Mouse (Mus musculus): Measurements from ENCODE around the gene 5730596B20Rik. TPM values are rescaled to one million over a fixed set of nuclear protein-coding genes. Genes with fewer than 3 reads are reported as not detected.

Gene 5730596B20Rik
- polyA plus RNA-seq, 1 experiment from 2014 or later: 0.35 TPM

DNA sequence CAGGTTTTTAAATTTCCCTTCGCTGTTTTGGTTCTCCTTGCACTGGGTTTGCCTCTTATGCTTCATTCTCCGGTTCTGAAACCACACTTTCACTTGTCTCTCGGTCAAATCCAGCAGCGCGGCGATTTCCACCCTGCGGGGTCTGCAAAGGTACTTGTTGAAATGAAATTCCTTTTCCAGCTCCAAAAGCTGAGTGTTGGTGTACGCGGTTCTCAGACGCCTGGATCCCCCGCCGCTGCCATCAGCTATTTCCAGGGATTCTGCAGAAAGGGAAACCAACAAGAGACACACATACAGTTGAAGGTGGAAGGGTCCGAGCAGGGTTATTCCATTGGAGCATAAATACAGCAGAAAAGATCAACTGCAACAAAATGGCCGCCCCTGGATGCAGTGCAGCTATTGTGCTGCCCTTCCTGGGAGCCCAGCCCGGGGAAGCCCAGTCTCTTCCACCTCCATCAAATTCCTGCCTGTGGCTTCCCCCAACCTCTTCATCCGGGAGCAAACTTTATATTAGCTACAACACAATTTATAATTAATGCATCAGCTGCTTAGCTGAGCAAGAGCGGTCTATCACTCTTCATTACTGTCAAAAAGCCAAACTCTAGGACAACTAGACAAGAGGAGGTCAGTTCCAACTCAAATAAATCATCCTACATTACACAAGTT is 13.8 kb upstream of the 5730596B20Rik start:
- Histone ChIP-seq H3K4me1 (0 out of 2 replicates have a peak, but pooled peaks cover 2% of the 10 kb centered on the region), H3K4me3 (peak overlapping the region; percentile 36), H3K36me3 (no peaks in the 10 kb centered on the region), H3K4me2 (replicated peaks) (peak overlapping the region; percentile 39), H3K27ac (peak overlapping the region; percentile 86), H3K9ac (peak overlapping the region; percentile 53), H3K9me3 (no peaks in the 10 kb centered on the region), H3K27me3 (peaks cover 90% of the 10 kb centered on the region)
- no peak for ATAC-seq (ENCODE audit: insufficient number of reproducible peaks, insufficient read depth, low FRiP score, low TSS enrichment)
- WGBS: 1% methylated on average over 17 of the region's 17 CpGs

DNA sequence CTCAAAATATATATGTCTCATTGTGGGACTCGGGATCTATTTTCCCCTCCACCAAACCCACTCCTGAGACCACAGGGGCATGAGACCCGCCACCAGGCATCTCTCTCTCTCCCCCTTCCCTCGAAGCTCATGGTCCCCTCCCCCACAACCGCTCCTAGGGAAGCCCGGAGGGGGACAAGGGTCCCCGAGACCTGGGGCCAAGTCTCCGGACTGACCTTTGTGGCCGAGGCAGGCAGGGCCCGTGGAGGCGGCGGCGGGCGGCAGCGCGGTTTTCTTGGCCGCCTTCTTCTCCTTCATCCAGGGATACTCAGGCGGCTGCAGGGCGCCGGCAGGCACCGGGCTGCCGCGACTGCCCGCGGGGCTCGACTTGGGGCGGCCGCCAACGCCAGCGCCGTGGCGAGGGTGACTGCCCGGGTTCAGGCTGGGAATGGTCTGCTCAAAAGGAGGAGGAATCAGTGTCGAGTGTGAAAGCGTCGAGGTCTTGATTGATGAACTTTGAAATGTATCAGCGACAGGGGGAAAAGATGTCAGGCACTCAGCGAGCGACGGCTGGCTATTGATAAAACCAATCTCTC is 13.2 kb upstream of the 5730596B20Rik start:
- ATAC-seq (ENCODE audit: insufficient number of reproducible peaks, insufficient read depth, low FRiP score, low TSS enrichment): 0 out of 2 replicates have a peak, but pooled peaks have one; percentile 28
- under 1% methylated on average over 39 of the region's 39 CpGs for WGBS
- H3K27ac ChIP-seq: peak overlapping the region; percentile 86
- H3K36me3 ChIP-seq: no peaks in the 10 kb centered on the region
- peak overlapping the region; percentile 39 for H3K4me2 ChIP-seq (replicated peaks)
- peaks cover 88% of the 10 kb centered on the region for H3K27me3 ChIP-seq
- H3K4me1 ChIP-seq: no peaks in the 10 kb centered on the region
- no peaks in the 10 kb centered on the region for H3K9me3 ChIP-seq
- peak overlapping the region; percentile 36 for H3K4me3 ChIP-seq
- peak overlapping the region; percentile 53 for H3K9ac ChIP-seq

DNA sequence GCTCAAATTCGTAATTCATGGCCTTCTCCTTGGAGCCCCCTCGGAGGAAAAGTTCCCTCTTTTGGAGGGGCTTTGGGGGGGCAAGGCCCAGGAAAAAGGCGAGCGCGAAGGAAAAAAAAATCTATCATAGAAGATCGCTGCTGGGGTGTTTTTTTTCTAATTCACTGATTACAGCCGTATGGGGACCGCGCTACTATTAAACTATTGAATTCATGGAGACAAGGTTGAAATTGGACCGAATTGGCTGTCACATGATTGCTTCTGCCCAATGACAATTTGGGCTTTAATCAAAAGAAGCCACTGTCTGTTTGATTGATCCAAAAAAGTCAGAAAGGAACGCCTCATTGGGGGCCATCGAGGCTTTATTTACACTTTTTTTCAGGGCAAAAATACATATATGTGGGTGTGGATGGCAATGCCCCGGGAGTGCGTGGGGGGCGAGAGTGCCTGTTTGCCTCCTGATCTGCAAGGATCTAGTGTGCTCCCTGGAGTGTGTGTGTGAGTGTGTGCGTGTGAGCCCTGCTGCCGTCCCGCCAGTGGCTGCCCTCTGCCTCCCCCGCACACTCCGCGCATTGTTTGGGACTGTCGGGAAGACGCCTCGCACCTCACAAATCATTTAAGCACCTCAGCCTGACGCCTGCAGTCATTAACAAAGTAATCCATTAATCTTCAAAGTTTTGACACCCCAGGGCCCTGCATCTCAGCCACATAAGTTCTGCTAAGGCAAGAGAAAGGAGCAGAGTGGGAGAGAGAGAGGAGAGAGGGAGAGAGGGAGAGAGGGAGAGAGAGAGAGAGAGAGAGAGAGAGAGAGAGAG is 12.5 kb upstream of the 5730596B20Rik start, which contains the start of gene Hoxa2:
Gene Hoxa2, minus strand, starts transcription at position 206 of the 815 bp plus-strand sequence.
- 1% methylated on average over 25 of the region's 25 CpGs for WGBS
- Histone ChIP-seq H3K4me1 (no peaks in the 10 kb centered on the region), H3K36me3 (no peaks in the 10 kb centered on the region), H3K4me3 (peak within 1 kb of the TSS; percentile 36), H3K27ac (peak within 1 kb of the TSS; percentile 86), H3K27me3 (peaks cover 84% of the 10 kb centered on the region), H3K9ac (peak within 1 kb of the TSS; percentile 53), H3K9me3 (no peaks in the 10 kb centered on the region), H3K4me2 (replicated peaks) (peak within 1 kb of the TSS; percentile 39)
- no peak for ATAC-seq (ENCODE audit: insufficient number of reproducible peaks, insufficient read depth, low FRiP score, low TSS enrichment)

DNA sequence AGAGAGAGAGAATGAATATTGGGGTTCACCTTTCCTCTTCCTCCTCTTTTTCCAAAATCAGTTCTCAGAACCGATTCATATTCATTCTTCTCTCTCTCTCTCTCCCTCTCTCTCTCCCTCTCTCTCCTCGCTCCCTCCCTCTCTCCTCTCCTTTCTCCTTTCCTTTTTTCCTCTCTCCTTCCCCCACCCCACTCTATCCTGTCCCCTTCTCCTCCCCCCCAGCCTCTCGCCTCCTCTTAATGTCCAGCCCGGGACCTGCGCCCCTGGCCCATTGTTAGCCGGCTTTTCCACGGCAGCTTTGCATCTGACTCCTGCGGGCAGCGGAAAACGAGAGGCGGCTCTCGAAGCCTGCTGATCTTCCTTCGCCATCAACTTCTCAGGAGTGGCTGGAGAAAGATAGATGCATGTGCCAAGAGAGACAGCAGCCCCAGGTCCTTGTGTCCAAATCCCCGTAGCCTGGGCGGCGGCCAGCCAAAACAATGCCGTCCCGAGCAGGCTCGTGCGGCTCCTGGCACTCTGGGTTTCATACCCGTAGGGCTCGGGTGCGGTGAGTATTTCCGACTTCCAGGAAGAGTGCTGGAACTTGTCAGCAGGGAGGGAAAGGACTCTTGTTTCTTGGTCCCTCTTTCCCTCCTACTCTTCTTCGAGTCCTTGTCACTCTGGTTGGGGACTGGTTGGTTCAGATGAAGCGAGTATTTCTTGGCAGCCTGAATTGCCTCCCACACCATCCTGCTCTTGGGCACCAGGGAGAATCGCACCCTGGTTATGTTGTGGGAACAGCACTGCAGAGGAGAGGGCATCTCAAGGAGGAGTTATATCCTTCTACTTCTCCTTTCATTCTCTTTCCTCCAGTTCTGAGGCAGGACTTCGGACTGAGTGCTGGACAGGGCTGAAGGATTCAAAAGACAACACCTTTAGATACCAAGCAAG is 11.6 kb upstream of the 5730596B20Rik start:
- Histone ChIP-seq H3K27me3 (peaks cover 84% of the 10 kb centered on the region), H3K4me1 (no peaks in the 10 kb centered on the region)

DNA sequence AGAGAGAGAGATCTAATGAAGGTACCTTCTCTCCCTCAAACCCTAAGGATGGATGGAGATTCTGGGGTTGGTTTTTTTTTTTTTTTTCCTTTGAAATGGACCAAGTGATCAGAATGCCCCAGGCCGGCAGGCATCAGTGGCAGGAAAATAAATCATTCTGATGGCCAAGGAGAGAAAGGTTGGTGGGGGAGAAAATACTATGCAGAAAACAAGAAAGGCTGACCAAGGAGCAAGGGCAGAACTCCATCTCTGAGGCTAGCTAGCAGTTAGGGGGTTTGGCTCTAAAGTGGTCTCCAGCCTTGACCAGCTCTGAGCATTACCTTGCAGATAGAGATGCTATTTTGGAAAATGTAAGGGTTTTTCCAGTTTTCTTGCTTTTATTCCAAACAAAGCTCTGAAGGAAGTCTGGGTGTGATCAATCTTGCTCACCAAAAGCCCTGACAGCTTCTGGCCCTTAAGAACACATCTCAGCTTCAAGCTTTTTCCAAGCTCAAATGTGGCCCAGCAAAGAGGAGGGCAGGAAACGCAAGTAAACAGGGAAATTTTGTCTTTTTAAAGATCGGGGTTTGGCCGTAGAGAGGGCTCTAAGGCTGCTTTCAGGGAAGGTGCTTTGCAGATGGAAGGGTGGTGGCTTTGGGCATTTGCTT is 10.7 kb upstream of the 5730596B20Rik start:
- 2% methylated on average over 4 of the region's 4 CpGs for WGBS
- peak overlapping the region; percentile 39; the same call in 1 of the 2 replicates for H3K4me2 ChIP-seq (replicated peaks)
- H3K4me3 ChIP-seq: peak overlapping the region; percentile 36

More for the DNA sequence above, 11.6 kb upstream of the 5730596B20Rik start:
- Histone ChIP-seq H3K4me3 (peak overlapping the region; percentile 36), H3K9ac (peak overlapping the region; percentile 16), H3K36me3 (no peaks in the 10 kb centered on the region), H3K9me3 (no peaks in the 10 kb centered on the region), H3K4me2 (replicated peaks) (peak overlapping the region; percentile 39), H3K27ac (peak overlapping the region; percentile 69)
- under 1% methylated on average over 28 of the region's 28 CpGs for WGBS
- ATAC-seq (ENCODE audit: insufficient number of reproducible peaks, insufficient read depth, low FRiP score, low TSS enrichment): no peak

DNA sequence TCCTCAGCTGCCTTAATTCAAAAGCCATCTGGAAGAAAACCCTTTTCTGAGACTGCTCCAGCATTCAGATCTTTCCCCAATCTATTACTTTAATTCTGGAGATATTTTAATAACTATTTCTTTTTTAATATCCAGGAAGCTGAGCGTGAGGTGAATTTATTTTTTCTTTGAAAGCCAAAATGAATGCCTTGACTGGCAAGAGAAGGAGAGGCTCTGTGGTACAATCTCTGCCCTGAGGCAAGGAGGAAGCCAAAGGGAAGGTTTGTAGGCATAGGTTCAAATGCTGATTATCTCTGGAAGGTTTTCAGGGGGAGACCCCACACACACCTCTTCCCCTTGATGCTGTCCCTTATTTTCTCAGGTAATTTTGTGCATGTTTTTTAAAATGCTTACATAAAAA is 10.1 kb upstream of the 5730596B20Rik start:
- H3K9me3 ChIP-seq: no peaks in the 10 kb centered on the region
- 6% methylated on average over 1 of the region's 1 CpGs for WGBS
- peak overlapping the region; percentile 75 for H3K27ac ChIP-seq
- H3K27me3 ChIP-seq: peaks cover 87% of the 10 kb centered on the region
- ATAC-seq (ENCODE audit: insufficient number of reproducible peaks, insufficient read depth, low FRiP score, low TSS enrichment): no peak
- peak overlapping the region; percentile 39; the same call in 1 of the 2 replicates for H3K4me2 ChIP-seq (replicated peaks)
- peak overlapping the region; percentile 36 for H3K4me3 ChIP-seq
- H3K36me3 ChIP-seq: no peaks in the 10 kb centered on the region
- 0 out of 2 replicates have a peak, but pooled peaks cover 2% of the 10 kb centered on the region for H3K4me1 ChIP-seq
- H3K9ac ChIP-seq: peak overlapping the region; percentile 38; the same call in 1 of the 2 replicates

More for the DNA sequence above, 10.7 kb upstream of the 5730596B20Rik start:
- 0 out of 2 replicates have a peak, but pooled peaks cover 2% of the 10 kb centered on the region for H3K4me1 ChIP-seq
- peak overlapping the region; percentile 38 for H3K9ac ChIP-seq
- H3K27me3 ChIP-seq: peaks cover 86% of the 10 kb centered on the region
- no peaks in the 10 kb centered on the region for H3K9me3 ChIP-seq
- H3K36me3 ChIP-seq: no peaks in the 10 kb centered on the region
- peak overlapping the region; percentile 75 for H3K27ac ChIP-seq
- no peak for ATAC-seq (ENCODE audit: insufficient number of reproducible peaks, insufficient read depth, low FRiP score, low TSS enrichment)

DNA sequence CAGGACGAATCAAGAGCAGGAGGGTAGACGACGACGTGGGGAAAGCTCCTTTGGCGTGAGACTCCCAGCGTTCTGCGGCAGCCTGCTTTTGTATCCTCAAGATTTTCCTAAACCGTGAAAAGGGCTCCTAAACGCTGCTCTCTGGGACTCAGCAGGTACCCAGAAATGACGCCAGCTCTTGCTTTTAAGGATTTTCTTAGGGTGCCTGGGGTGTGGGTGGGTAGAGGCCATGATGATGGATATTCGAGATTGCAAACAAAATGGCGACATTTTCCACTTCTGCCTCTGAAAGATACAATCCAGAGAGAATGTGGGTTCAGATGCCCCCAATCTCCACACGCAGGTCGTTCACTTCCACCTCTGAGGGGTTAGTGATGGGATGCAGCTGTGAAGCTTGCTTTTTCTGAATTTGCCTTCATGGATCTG is 9.5 kb upstream of the 5730596B20Rik start:
- Histone ChIP-seq H3K4me2 (replicated peaks) (peak overlapping the region; percentile 39), H3K4me1 (peaks cover 6% of the 10 kb centered on the region; the same call in 1 of the 2 replicates), H3K27me3 (peaks cover 91% of the 10 kb centered on the region), H3K36me3 (no peaks in the 10 kb centered on the region), H3K4me3 (peak overlapping the region; percentile 36), H3K9me3 (no peaks in the 10 kb centered on the region), H3K9ac (peak overlapping the region; percentile 38), H3K27ac (peak overlapping the region; percentile 75)
- no peak for ATAC-seq (ENCODE audit: insufficient number of reproducible peaks, insufficient read depth, low FRiP score, low TSS enrichment)
- WGBS: under 1% methylated on average over 14 of the region's 14 CpGs

DNA sequence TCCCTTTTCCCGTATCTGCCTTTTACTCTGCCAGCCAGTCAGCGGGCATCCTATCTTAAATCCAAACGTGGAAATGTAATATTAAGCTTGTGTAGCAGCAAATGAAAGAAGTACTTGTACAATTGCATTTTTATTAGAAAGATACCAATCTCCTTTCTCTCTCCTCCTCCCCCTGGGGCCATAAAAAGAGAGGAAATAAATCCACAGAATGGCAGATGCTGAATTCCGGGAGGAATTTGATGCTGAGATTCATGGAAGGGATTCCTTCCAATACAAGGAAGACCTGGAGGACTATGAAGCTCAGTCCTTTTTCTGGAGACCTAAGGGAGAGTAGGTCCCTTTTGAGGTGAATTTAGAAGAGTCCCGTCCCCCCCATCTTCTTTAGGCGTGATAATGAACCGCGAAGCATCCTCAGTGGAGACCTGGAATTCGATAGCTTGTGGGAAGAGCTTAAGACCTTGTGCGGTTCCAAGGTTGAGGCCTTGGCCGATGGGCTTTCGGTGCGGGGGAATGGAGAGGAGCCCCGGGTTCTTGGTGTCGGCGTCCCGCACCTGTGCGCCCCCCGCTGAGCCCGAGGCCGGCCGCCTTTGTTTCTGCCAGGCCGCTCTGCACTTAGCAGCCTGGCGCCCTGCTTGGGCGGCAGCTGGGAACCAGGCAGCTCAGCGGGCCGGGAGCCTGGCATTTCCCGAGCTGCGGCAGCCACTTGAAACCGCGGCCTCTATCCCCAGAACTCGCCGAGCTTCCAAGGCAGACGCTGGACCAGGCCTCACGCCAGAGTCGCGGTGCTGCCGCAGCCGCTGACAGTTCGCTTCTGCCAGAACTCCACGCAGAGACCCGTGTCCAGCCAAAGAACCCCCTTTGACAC is 8.9 kb upstream of the 5730596B20Rik start:
- H3K4me2 ChIP-seq (replicated peaks): peak overlapping the region; percentile 39
- peaks cover 7% of the 10 kb centered on the region; the same call in 1 of the 2 replicates for H3K4me1 ChIP-seq
- H3K27me3 ChIP-seq: peaks cover 91% of the 10 kb centered on the region

DNA sequence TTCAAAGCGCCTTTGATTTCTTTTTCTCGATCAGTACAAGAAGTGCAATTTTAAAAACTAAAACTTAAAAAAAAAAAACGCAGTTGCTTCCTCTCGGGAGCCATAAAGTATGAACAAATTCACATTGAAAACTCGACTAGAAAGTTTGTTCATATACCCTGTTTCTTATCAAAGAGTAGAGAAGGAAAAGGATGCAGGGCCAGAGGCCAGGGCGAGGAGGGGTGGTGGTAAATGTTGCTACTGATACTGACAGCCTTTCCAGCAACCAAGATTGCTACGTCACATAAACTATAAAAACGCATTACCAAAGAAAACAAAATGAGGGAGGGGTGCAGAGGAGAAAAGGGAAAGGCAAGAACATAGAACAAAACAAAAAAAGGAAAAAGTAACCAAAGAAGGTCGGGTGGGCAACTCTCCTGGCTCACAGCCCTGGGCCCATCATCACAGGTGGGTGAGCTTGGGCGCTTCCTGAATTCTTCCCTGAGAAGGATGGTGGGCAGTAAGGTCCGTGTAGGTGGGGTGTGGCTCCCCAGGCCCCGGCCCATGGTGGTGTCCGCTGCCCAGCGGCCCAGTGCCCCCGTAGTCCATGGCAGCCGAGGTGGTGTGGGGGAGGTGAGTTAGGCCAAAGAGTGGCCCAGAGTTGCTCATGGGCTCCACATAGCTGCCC is 7.7 kb upstream of the 5730596B20Rik start:
- 6% methylated on average over 16 of the region's 16 CpGs for WGBS
- no peaks in the 10 kb centered on the region for H3K36me3 ChIP-seq
- peaks cover 7% of the 10 kb centered on the region; the same call in 1 of the 2 replicates for H3K4me1 ChIP-seq
- H3K4me2 ChIP-seq (replicated peaks): peak overlapping the region; percentile 34
- peak overlapping the region; percentile 15 for H3K4me3 ChIP-seq
- H3K9me3 ChIP-seq: no peaks in the 10 kb centered on the region
- H3K9ac ChIP-seq: no peak overlapping the region
- peaks cover 88% of the 10 kb centered on the region for H3K27me3 ChIP-seq
- no peak overlapping the region for H3K27ac ChIP-seq
- 0 out of 2 replicates have a peak, but pooled peaks have one; percentile 41 for ATAC-seq (ENCODE audit: insufficient number of reproducible peaks, insufficient read depth, low FRiP score, low TSS enrichment)

More for the DNA sequence above, 8.9 kb upstream of the 5730596B20Rik start:
- WGBS: 1% methylated on average over 42 of the region's 42 CpGs
- ATAC-seq (ENCODE audit: insufficient number of reproducible peaks, insufficient read depth, low FRiP score, low TSS enrichment): no peak
- peak overlapping the region; percentile 38 for H3K9ac ChIP-seq
- peak overlapping the region; percentile 36 for H3K4me3 ChIP-seq
- H3K27ac ChIP-seq: peak overlapping the region; percentile 75
- H3K9me3 ChIP-seq: no peaks in the 10 kb centered on the region
- H3K36me3 ChIP-seq: no peaks in the 10 kb centered on the region
